In genomic region chr8:126887639-126888006, GRCm38 (mm10) we compare ENCODE assay signal across 8 mouse cellular contexts. TPM values are rescaled to one million over a fixed set of nuclear protein-coding genes. Genes with fewer than 3 reads are reported as not detected.
A peak's percentile ranks its signal among the peaks of the same experiment; 100 is the strongest.
DNase-seq lines count a peak whose midpoint lies in the region; ATAC-seq and TF ChIP-seq lines count a peak whose summit lies in the region.

No protein-coding gene starts in this region.

- no peak overlapping the region for H3K9ac ChIP-seq in forebrain, embryonic 12.5 days
- no peak overlapping the region for H3K9ac ChIP-seq in forebrain, embryonic 11.5 days (ENCODE audit: low read length)
- H3K9ac ChIP-seq in embryonic facial prominence, embryonic 13.5 days: no peak overlapping the region
- H3K9ac ChIP-seq in midbrain, postnatal 0 days (replicated peaks; ENCODE audit: low read length, poor library complexity, severe bottlenecking): no peak overlapping the region

- peaks cover 20% of the 10 kb centered on the region for H3K4me1 ChIP-seq in forebrain, embryonic 12.5 days
- no peaks in the 10 kb centered on the region for H3K4me1 ChIP-seq in forebrain, embryonic 11.5 days (replicated peaks; ENCODE audit: control insufficient read depth, insufficient read depth, low read length)
- H3K4me1 ChIP-seq in embryonic facial prominence, embryonic 13.5 days: peaks cover 37% of the 10 kb centered on the region
- H3K4me1 ChIP-seq in midbrain, postnatal 0 days (ENCODE audit: insufficient read depth, low read length): no peaks in the 10 kb centered on the region

- H3K36me3 ChIP-seq in forebrain, embryonic 12.5 days (replicated peaks): no peaks in the 10 kb centered on the region
- no peaks in the 10 kb centered on the region for H3K36me3 ChIP-seq in forebrain, embryonic 11.5 days (ENCODE audit: control insufficient read depth, insufficient read depth, low read length)
- H3K36me3 ChIP-seq in embryonic facial prominence, embryonic 13.5 days: no peaks in the 10 kb centered on the region
- no peaks in the 10 kb centered on the region for H3K36me3 ChIP-seq in midbrain, postnatal 0 days (ENCODE audit: insufficient read depth, low read length)

- peak overlapping the region; percentile 36; the same call in 1 of the 2 replicates for H3K27ac ChIP-seq in forebrain, embryonic 12.5 days
- H3K27ac ChIP-seq in forebrain, embryonic 11.5 days (ENCODE audit: low read depth, low read length): no peak overlapping the region
- peak overlapping the region; percentile 82 for H3K27ac ChIP-seq in embryonic facial prominence, embryonic 13.5 days
- no peak overlapping the region for H3K27ac ChIP-seq in midbrain, postnatal 0 days (ENCODE audit: low read depth, low read length)

- no peak for TF ChIP-seq CTCF in midbrain, postnatal 0 days (IDR thresholded peaks at IDR 0.05)

- H3K9me3 ChIP-seq in forebrain, embryonic 12.5 days: no peaks in the 10 kb centered on the region
- H3K9me3 ChIP-seq in forebrain, embryonic 11.5 days (ENCODE audit: control insufficient read depth, low read length): no peaks in the 10 kb centered on the region
- H3K9me3 ChIP-seq in embryonic facial prominence, embryonic 13.5 days: no peaks in the 10 kb centered on the region
- no peaks in the 10 kb centered on the region for H3K9me3 ChIP-seq in midbrain, postnatal 0 days (ENCODE audit: low read length)

- no peak for DNase-seq in forebrain, embryonic 11.5 days (ENCODE audit: low spot score)
- peak; percentile 20 for DNase-seq in left cerebral cortex, postnatal 4 days
- no peak for DNase-seq in left cerebral cortex, adult 9 months (ENCODE audit: low spot score in 2 of 2)
- peak; percentile 53 for DNase-seq in midbrain, postnatal 0 days (ENCODE audit: low spot score)
- DNase-seq in ovary, postnatal 36 days (ENCODE audit: low spot score): no peak
- no peak for DNase-seq in gastrocnemius, postnatal 14 days

- H3K4me3 ChIP-seq in forebrain, embryonic 12.5 days (replicated peaks): no peak overlapping the region
- no peak overlapping the region for H3K4me3 ChIP-seq in forebrain, embryonic 11.5 days (ENCODE audit: low read depth, low read length)
- no peak overlapping the region for H3K4me3 ChIP-seq in embryonic facial prominence, embryonic 13.5 days
- H3K4me3 ChIP-seq in midbrain, postnatal 0 days (ENCODE audit: low read depth, low read length): no peak overlapping the region

- H3K4me2 ChIP-seq in forebrain, embryonic 12.5 days: no peak overlapping the region
- H3K4me2 ChIP-seq in forebrain, embryonic 11.5 days (ENCODE audit: low read depth, low read length, severe bottlenecking): no peak overlapping the region
- H3K4me2 ChIP-seq in embryonic facial prominence, embryonic 13.5 days: no peak overlapping the region
- no peak overlapping the region for H3K4me2 ChIP-seq in midbrain, postnatal 0 days (ENCODE audit: low read depth, low read length, poor library complexity, severe bottlenecking)

- WGBS in forebrain, embryonic 12.5 days: 79% methylated on average over 3 of the region's 3 CpGs
- WGBS in forebrain, embryonic 11.5 days: 78% methylated on average over 3 of the region's 3 CpGs
- 66% methylated on average over 3 of the region's 3 CpGs for WGBS in embryonic facial prominence, embryonic 13.5 days
- WGBS in midbrain, postnatal 0 days: 83% methylated on average over 3 of the region's 3 CpGs

- intact Hi-C loops in left cerebral cortex, postnatal 4 days (cut with DNase I): no loop called here
- intact Hi-C loops in gastrocnemius, postnatal 14 days (cut with DNase I; ENCODE audit: low total_unique reads): no loop called here

- ATAC-seq in forebrain, embryonic 12.5 days (ENCODE audit: low FRiP score): no peak
- ATAC-seq in forebrain, embryonic 11.5 days (replicated peaks; ENCODE audit: low FRiP score): no peak
- ATAC-seq in embryonic facial prominence, embryonic 13.5 days (ENCODE audit: insufficient number of reproducible peaks, insufficient read depth, low FRiP score, low TSS enrichment, low read depth): no peak
- ATAC-seq in midbrain, postnatal 0 days (ENCODE audit: low FRiP score): no peak

- no peaks in the 10 kb centered on the region for H3K27me3 ChIP-seq in forebrain, embryonic 12.5 days
- no peaks in the 10 kb centered on the region for H3K27me3 ChIP-seq in forebrain, embryonic 11.5 days (ENCODE audit: control insufficient read depth, insufficient read depth, low read length)
- no peaks in the 10 kb centered on the region for H3K27me3 ChIP-seq in embryonic facial prominence, embryonic 13.5 days
- H3K27me3 ChIP-seq in midbrain, postnatal 0 days (ENCODE audit: insufficient read depth, low read length): no peaks in the 10 kb centered on the region

RNA-seq across cellular contexts. Expression of gene Tomm20, which starts 58.0 kb away (rescaled TPM):
- polyA plus RNA-seq in forebrain, embryonic 12.5 days (2016; fragmentation: Nextera tagmentation; extraction: Ambion mirVana): 194 and 201 TPM in 2 replicates
- 219 and 231 TPM in 2 replicates for polyA plus RNA-seq in forebrain, embryonic 11.5 days (2014; fragmentation: Nextera tagmentation; extraction: Ambion mirVana)
- total RNA-seq in left cerebral cortex, postnatal 4 days (2021): 100 to 1,000 TPM; 134 to 136 TPM
- 180 and 207 TPM in 2 replicates for polyA plus RNA-seq in embryonic facial prominence, embryonic 13.5 days (2015; fragmentation: Nextera tagmentation; extraction: Ambion mirVana)
- total RNA-seq in midbrain, postnatal 0 days (2014; rRNA removed): 149 and 190 TPM in 2 replicates
- 236 TPM in 2 replicates for polyA plus RNA-seq in midbrain, postnatal 0 days (2015; fragmentation: Nextera tagmentation; extraction: Ambion mirVana)
- 100 to 1,000 TPM in 1 of 2 experiments, 10 to 100 TPM in 1; 89.7 to 106 TPM for total RNA-seq in gastrocnemius, postnatal 14 days (2021)

Comparison
In these comparisons a context has a peak if more than half of its experiments do, and no peak if none do; other contexts are left out.
1. H3K27ac ChIP-seq: peak in forebrain, embryonic 12.5 days (single experiment) and embryonic facial prominence, embryonic 13.5 days (single experiment); none in forebrain, embryonic 11.5 days (single experiment) and midbrain, postnatal 0 days (single experiment).
2. DNase-seq: peak in left cerebral cortex, postnatal 4 days (single experiment) and midbrain, postnatal 0 days (single experiment); none in forebrain, embryonic 11.5 days (single experiment), left cerebral cortex, adult 9 months (0 of 2), ovary, postnatal 36 days (single experiment) and gastrocnemius, postnatal 14 days (single experiment).